Mouse (Mus musculus): ENCODE data around the gene Zmynd8. TPM values are rescaled to one million over a fixed set of nuclear protein-coding genes. Genes with fewer than 3 reads are reported as not detected.
A peak's percentile ranks its signal among the peaks of the same experiment; 100 is the strongest.
"Not testable (repeated sequence)": the region's sequence is repeated elsewhere in the genome, so short reads cannot be mapped to it uniquely, and the experiment has no call there.

Zmynd8 gene
- polyA plus RNA-seq, 1 experiment from 2014 or later, result 52.9 TPM

DNA sequence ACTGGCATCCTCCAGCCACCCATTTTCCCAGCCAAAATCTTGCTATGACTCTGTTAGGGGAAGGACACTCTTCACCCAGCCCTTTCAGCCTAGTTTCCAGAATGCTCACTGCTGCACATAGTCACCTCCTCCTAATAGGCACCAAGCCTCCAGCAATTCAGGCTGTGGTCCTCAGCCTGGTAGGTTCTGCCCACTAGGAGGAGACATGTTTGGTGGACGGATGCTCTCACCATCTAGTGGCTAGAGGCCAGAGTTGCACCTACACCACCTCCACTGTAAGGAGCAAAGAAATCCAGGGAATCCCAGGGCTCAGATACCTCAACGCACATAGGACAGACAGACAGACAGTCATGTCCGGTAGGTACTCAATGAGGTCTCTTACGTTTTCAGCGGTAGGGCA is 87.3 kb downstream of the Zmynd8 start:
- H3K36me3 ChIP-seq (ENCODE audit: control insufficient read depth, insufficient read depth, low read length), result 0 out of 2 replicates have a peak, but pooled peaks cover 16% of the 10 kb centered on the region
- ATAC-seq (ENCODE audit: low FRiP score) (no peak), DNase-seq (ENCODE audit: low spot score) (peak; percentile 40)

DNA sequence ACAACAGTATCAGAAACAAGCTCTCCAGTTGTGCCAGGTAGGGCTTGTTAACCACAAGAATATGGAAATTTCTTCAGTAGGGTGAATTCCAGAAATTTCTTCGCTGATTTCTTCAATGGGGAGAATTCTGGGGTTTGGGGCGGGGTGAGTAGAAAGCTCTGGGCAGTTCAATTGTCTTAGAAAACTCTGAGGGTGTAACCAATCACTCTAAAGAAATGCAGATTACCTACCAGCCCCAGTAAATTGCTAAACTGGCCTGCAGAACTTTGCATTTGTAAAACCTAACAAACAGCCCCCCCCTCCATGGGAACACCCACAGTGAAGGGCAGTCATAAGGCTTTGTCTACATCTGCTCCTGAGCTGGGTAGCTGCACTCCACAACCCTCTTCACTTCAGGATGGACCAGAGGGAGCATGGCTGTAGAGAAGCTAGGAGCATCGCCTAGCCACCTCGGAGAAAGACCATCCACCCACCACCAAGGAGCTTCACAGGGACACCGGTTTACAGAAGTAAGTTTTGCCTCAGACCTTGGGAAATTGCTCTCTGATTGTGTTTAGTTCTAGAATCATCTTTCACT is 88.8 kb downstream of the Zmynd8 start:
- no peak overlapping the region for H3K4me2 ChIP-seq (replicated peaks; ENCODE audit: low read depth, low read length)
- H3K4me3 ChIP-seq (ENCODE audit: low read depth, low read length), result no peak overlapping the region
- 81% methylated on average over 5 of the region's 5 CpGs for WGBS
- DNase-seq (ENCODE audit: low spot score) (no peak), ATAC-seq (ENCODE audit: low FRiP score) (no peak)
- H3K4me1 ChIP-seq (replicated peaks; ENCODE audit: control insufficient read depth, insufficient read depth, low read length), result no peaks in the 10 kb centered on the region
- H3K9me3 ChIP-seq (ENCODE audit: control insufficient read depth, low read length), result no peaks in the 10 kb centered on the region
- no peak overlapping the region for H3K27ac ChIP-seq (ENCODE audit: low read depth, low read length)
- H3K27me3 ChIP-seq (ENCODE audit: control insufficient read depth, insufficient read depth, low read length), result no peaks in the 10 kb centered on the region
- H3K9ac ChIP-seq (ENCODE audit: low read depth, low read length), result no peak overlapping the region
- H3K36me3 ChIP-seq (ENCODE audit: control insufficient read depth, insufficient read depth, low read length), result 0 out of 2 replicates have a peak, but pooled peaks cover 21% of the 10 kb centered on the region

More for the DNA sequence above, 87.3 kb downstream of the Zmynd8 start:
- Histone ChIP-seq H3K4me2 (replicated peaks; ENCODE audit: low read depth, low read length) (no peak overlapping the region), H3K27ac (ENCODE audit: low read depth, low read length) (no peak overlapping the region), H3K4me3 (ENCODE audit: low read depth, low read length) (no peak overlapping the region), H3K27me3 (ENCODE audit: control insufficient read depth, insufficient read depth, low read length) (no peaks in the 10 kb centered on the region), H3K4me1 (replicated peaks; ENCODE audit: control insufficient read depth, insufficient read depth, low read length) (no peaks in the 10 kb centered on the region), H3K9me3 (ENCODE audit: control insufficient read depth, low read length) (no peaks in the 10 kb centered on the region), H3K9ac (ENCODE audit: low read depth, low read length) (no peak overlapping the region)
- WGBS, result 67% methylated on average over 5 of the region's 5 CpGs

DNA sequence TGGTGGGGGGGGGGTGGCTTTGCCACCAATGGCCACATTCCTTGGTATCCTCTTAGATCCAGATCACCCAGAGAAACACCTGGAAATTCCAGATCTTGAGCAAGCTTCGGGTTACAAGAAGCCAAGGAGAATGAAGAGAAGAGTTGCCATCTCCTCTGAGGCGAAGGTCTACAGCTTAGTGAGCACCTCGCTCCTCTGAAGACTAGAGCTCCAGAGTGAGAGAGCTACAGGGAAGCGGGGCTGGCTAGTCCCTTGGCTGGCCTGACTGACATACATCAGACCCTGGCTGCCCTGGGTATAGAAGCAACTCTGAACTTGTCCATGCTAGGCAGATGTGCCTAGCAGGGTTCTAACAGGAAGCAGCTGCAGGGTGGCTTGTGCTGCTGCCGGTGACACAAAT is 89.7 kb downstream of the Zmynd8 start:
- H3K9me3 ChIP-seq (ENCODE audit: control insufficient read depth, low read length), result no peaks in the 10 kb centered on the region
- DNase-seq (ENCODE audit: low spot score), result no peak
- no peak overlapping the region for H3K27ac ChIP-seq (ENCODE audit: low read depth, low read length)
- no peak overlapping the region for H3K4me3 ChIP-seq (ENCODE audit: low read depth, low read length)
- H3K4me2 ChIP-seq (replicated peaks; ENCODE audit: low read depth, low read length), result no peak overlapping the region
- no peaks in the 10 kb centered on the region for H3K27me3 ChIP-seq (ENCODE audit: control insufficient read depth, insufficient read depth, low read length)
- H3K9ac ChIP-seq (ENCODE audit: low read depth, low read length), result no peak overlapping the region
- whole genome bisulfite sequencing, result 95% methylated on average over 5 of the region's 5 CpGs
- no peaks in the 10 kb centered on the region for H3K4me1 ChIP-seq (replicated peaks; ENCODE audit: control insufficient read depth, insufficient read depth, low read length)
- H3K36me3 ChIP-seq (ENCODE audit: control insufficient read depth, insufficient read depth, low read length), result 0 out of 2 replicates have a peak, but pooled peaks cover 21% of the 10 kb centered on the region
- no peak for ATAC-seq (ENCODE audit: low FRiP score)

DNA sequence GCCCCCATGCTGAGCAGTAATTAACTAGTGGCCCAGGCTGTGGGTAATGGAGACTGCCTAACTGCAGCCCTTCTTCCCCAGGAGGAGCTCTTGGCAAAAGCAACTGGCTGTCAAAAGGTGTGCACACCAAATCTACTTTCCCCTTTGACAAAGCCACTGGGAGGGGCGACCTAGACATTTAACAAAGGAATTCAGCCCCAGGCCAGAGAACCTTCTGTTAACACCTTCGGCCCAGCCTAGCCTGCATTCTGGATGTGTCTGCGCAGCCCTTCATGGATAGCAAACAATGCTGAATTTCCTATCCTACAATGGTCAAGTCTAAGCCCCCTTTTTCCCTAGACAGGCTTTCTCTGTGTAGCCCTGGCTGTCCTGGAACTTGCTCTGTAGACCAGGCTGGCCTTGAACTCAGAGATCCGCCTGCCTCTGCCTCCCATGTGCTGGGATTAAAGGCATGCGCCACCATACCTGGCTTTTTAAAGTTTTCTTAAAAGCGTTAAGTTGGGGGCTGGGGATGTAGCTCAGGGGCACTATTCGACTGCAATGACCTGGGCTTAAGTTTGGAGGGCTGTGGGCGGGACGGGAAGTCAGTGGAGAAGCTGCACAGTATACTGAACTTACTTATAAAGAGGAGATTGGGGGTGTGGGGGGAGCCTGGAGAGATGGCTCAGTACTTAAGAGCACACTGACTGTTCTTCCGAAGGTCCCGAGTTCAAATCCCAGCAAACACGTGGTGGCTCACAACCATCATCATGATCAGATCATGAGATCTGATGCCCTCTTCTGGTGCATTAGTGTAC is 90.4 kb downstream of the Zmynd8 start:
- no peaks in the 10 kb centered on the region for H3K4me1 ChIP-seq (replicated peaks; ENCODE audit: control insufficient read depth, insufficient read depth, low read length)
- H3K27ac ChIP-seq (ENCODE audit: low read depth, low read length), result no peak overlapping the region
- WGBS, result 96% methylated on average over 12 of the region's 12 CpGs
- ATAC-seq (ENCODE audit: low FRiP score) (no peak), DNase-seq (ENCODE audit: low spot score) (no peak)
- no peak overlapping the region for H3K4me2 ChIP-seq (replicated peaks; ENCODE audit: low read depth, low read length)
- no peaks in the 10 kb centered on the region for H3K27me3 ChIP-seq (ENCODE audit: control insufficient read depth, insufficient read depth, low read length)
- H3K9ac ChIP-seq (ENCODE audit: low read depth, low read length), result no peak overlapping the region
- H3K4me3 ChIP-seq (ENCODE audit: low read depth, low read length), result no peak overlapping the region
- 0 out of 2 replicates have a peak, but pooled peaks cover 21% of the 10 kb centered on the region for H3K36me3 ChIP-seq (ENCODE audit: control insufficient read depth, insufficient read depth, low read length)
- H3K9me3 ChIP-seq (ENCODE audit: control insufficient read depth, low read length), result no peaks in the 10 kb centered on the region

DNA sequence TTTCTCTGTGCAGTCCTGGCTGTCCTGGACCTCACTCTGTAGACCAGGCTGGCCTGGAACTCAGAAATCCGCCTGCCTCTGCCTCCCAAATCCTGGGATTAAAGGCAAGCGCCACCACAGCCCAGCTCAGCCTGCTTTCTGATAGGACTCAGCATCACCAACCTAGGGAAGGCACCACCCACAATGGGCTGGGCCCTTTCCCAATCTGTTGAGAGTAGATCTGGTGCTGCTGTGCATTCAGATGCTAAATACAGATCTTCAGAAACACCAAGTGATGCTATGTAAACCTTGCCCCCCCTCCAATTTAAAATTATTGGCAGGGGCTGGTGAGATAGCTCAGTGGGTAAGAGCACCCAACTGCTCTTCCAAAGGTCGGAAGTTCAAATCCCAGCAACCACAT is 98.6 kb downstream of the Zmynd8 start:
- H3K9ac ChIP-seq (ENCODE audit: low read depth, low read length); DNase-seq (ENCODE audit: low spot score); H3K4me1 ChIP-seq (replicated peaks; ENCODE audit: control insufficient read depth, insufficient read depth, low read length); ATAC-seq (ENCODE audit: low FRiP score); H3K27me3 ChIP-seq (ENCODE audit: control insufficient read depth, insufficient read depth, low read length); H3K9me3 ChIP-seq (ENCODE audit: control insufficient read depth, low read length); H3K4me3 ChIP-seq (ENCODE audit: low read depth, low read length); H3K27ac ChIP-seq (ENCODE audit: low read depth, low read length); H3K4me2 ChIP-seq (replicated peaks; ENCODE audit: low read depth, low read length): not testable (repeated sequence)
- H3K36me3 ChIP-seq (ENCODE audit: control insufficient read depth, insufficient read depth, low read length), result peaks cover 10% of the 10 kb centered on the region; the same call in 1 of the 2 replicates
- 89% methylated on average over 3 of the region's 3 CpGs for WGBS

DNA sequence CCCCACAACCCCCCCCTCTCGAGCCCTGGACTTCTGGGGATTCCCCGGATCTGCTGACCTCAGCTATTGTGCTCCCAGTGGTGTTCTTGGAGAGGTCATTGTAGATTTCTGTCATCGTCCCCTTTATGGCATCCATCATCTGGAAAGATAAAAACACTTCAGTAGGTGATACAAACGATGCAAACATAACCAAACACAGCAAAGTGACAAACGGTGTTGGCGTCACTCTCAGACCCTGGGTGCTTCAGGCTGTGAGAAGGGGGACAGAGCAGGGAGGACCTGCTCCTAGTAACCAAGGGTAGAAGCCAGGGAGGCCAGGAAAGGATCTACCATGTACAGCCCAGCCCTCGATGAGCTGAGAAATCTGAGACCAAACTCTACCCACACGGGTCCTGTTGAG is 100.9 kb downstream of the Zmynd8 start:
- ATAC-seq (ENCODE audit: low FRiP score) (no peak), DNase-seq (ENCODE audit: low spot score) (no peak)
- no peak overlapping the region for H3K27ac ChIP-seq (ENCODE audit: low read depth, low read length)
- H3K36me3 ChIP-seq (ENCODE audit: control insufficient read depth, insufficient read depth, low read length), result peaks cover 10% of the 10 kb centered on the region
- H3K4me1 ChIP-seq (replicated peaks; ENCODE audit: control insufficient read depth, insufficient read depth, low read length), result no peaks in the 10 kb centered on the region
- H3K27me3 ChIP-seq (ENCODE audit: control insufficient read depth, insufficient read depth, low read length), result no peaks in the 10 kb centered on the region
- no peak overlapping the region for H3K4me3 ChIP-seq (ENCODE audit: low read depth, low read length)
- WGBS, result 70% methylated on average over 8 of the region's 8 CpGs
- no peak overlapping the region for H3K4me2 ChIP-seq (replicated peaks; ENCODE audit: low read depth, low read length)
- H3K9ac ChIP-seq (ENCODE audit: low read depth, low read length), result no peak overlapping the region
- H3K9me3 ChIP-seq (ENCODE audit: control insufficient read depth, low read length), result no peaks in the 10 kb centered on the region

DNA sequence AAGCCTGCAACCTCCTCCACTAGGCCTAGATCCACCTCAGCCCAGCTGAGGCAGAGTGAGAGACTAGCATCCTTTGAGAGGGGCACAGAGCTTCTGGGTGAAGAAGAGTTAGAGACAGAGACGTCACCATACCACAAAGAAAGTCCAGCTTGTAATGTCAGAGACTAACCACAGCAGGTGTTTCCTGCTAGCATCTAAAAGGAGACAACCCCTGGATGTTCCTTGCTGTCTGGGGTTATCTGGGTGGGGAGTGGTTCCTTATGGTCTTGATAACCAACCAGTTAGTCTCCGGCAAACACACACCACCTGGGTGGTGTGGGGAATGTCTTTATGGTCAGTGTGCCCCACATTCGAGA is 105.6 kb downstream of the Zmynd8 start:
- 86% methylated on average over 3 of the region's 3 CpGs for WGBS

DNA sequence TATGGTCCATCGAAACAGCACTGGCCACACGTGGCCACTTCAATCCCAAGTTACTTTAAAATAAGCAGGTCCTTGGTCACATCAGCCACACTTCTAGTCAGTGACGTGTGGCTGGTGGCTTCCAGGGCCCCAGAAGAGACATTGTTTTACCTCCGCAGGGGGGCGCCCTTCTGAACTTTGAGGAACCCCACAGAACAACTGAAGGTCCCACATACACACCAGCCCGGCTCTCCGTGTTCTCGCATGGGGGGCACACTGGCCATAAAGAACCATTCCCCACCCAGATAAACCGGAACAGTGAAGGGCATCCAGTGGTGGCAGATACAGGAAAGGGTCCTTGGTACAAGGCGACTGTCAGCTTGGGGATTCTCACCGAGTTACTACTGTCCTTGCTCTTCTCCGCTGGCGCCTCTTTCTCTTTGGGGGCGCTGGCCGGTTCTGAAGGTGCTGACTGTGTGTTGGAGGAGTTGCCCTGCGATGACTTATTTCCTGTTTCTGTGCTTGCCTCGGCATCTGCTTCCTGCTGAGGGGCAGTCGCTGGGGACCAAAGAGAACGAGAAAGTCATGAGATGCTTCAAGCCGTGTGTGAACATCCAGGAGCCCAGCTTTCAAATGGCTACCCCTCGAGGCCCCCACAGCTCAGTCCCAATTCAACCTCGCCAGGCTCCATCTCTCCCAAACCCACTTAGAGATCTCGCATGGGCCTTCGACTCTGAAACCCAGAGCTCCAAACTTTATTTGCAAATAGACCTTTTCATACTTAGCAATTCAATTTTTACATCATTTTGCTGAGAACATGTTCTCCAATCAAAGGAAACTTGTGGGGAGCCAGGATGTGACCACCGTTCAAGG is 106.2 kb downstream of the Zmynd8 start:
- DNase-seq (ENCODE audit: low spot score), result no peak
- H3K4me2 ChIP-seq (replicated peaks; ENCODE audit: low read depth, low read length), result no peak overlapping the region
- H3K4me3 ChIP-seq (ENCODE audit: low read depth, low read length), result no peak overlapping the region
- H3K36me3 ChIP-seq (ENCODE audit: control insufficient read depth, insufficient read depth, low read length), result peaks cover 9% of the 10 kb centered on the region
- H3K9ac ChIP-seq (ENCODE audit: low read depth, low read length), result no peak overlapping the region
- no peaks in the 10 kb centered on the region; the same call in 1 of the 2 replicates for H3K4me1 ChIP-seq (replicated peaks; ENCODE audit: control insufficient read depth, insufficient read depth, low read length)
- WGBS, result 92% methylated on average over 25 of the region's 25 CpGs
- H3K27ac ChIP-seq (ENCODE audit: low read depth, low read length), result no peak overlapping the region; the same call in 1 of the 2 replicates
- H3K9me3 ChIP-seq (ENCODE audit: control insufficient read depth, low read length), result no peaks in the 10 kb centered on the region
- ATAC-seq (ENCODE audit: low FRiP score), result no peak
- no peaks in the 10 kb centered on the region for H3K27me3 ChIP-seq (ENCODE audit: control insufficient read depth, insufficient read depth, low read length)

More for the DNA sequence above, 105.6 kb downstream of the Zmynd8 start:
- H3K9me3 ChIP-seq (ENCODE audit: control insufficient read depth, low read length), result no peaks in the 10 kb centered on the region
- ATAC-seq (ENCODE audit: low FRiP score), result no peak
- no peaks in the 10 kb centered on the region; the same call in 1 of the 2 replicates for H3K4me1 ChIP-seq (replicated peaks; ENCODE audit: control insufficient read depth, insufficient read depth, low read length)
- H3K27me3 ChIP-seq (ENCODE audit: control insufficient read depth, insufficient read depth, low read length), result no peaks in the 10 kb centered on the region
- no peak overlapping the region for H3K9ac ChIP-seq (ENCODE audit: low read depth, low read length)
- H3K36me3 ChIP-seq (ENCODE audit: control insufficient read depth, insufficient read depth, low read length), result peaks cover 9% of the 10 kb centered on the region
- no peak overlapping the region for H3K27ac ChIP-seq (ENCODE audit: low read depth, low read length)
- H3K4me2 ChIP-seq (replicated peaks; ENCODE audit: low read depth, low read length), result no peak overlapping the region
- no peak overlapping the region for H3K4me3 ChIP-seq (ENCODE audit: low read depth, low read length)
- DNase-seq (ENCODE audit: low spot score), result no peak
